Mouse (Mus musculus) neural tube, embryonic 12.5 days (tissue): ENCODE results near the gene Rep15. TPM values are rescaled to one million over a fixed set of nuclear protein-coding genes. Genes with fewer than 3 reads are reported as not detected.

ENCODE experiments used
- ATAC-seq: fragments of 200-750 bp; cut with Nextera tagmentation; 2 replicates; pipeline ENCODE4 v1.8.0; 2017; ENCODE audit warnings: low read depth, mild to moderate bottlenecking, moderate TSS enrichment, moderate library complexity; ENCODE audit not compliant: low FRiP score
- H3K27ac ChIP-seq: fragments of 300-500 bp; sonication (generic); 2 replicates; pipeline ENCODE4 v1.5.1; 2016
- H3K27me3 ChIP-seq: fragments of 300-500 bp; sonication (generic); replicated peaks from 2 replicates; pipeline ENCODE4 v1.6.1; 2016; ENCODE audit warnings: mild to moderate bottlenecking
- H3K36me3 ChIP-seq: fragments of 300-500 bp; sonication (generic); 2 replicates; pipeline ENCODE4 v1.6.1; 2016; ENCODE audit warnings: mild to moderate bottlenecking
- H3K4me1 ChIP-seq: fragments of 300-500 bp; sonication (generic); 2 replicates; pipeline ENCODE4 v1.6.1; 2016
- H3K4me2 ChIP-seq: fragments of 300-500 bp; sonication (generic); replicated peaks from 2 replicates; pipeline ENCODE4 v1.6.1; 2016; ENCODE audit warnings: mild to moderate bottlenecking
- H3K4me3 ChIP-seq: fragments of 300-500 bp; sonication (generic); 2 replicates; pipeline ENCODE4 v1.5.1; 2016
- H3K9ac ChIP-seq: fragments of 300-500 bp; sonication (generic); 2 replicates; pipeline ENCODE4 v1.6.1; 2016; ENCODE audit warnings: mild to moderate bottlenecking
- H3K9me3 ChIP-seq: fragments of 300-500 bp; sonication (generic); 2 replicates; pipeline ENCODE4 v1.6.1; 2016; ENCODE audit warnings: mild to moderate bottlenecking
- WGBS: fragments of 180-500 bp; shearing (Covaris S2); methylation state at CpG from one replicate; pipeline ENCODE4 v1.1.7; 2016; 5-methylcytosine and 5-hydroxymethylcytosine counted together
- polyA plus RNA-seq: library from polyadenylated mRNA; unstranded; fragments of >200 nt; fragmentation: Nextera tagmentation; extraction: Ambion mirVana; gene quantifications from 2 replicates; pipeline ENCODE4 v1.2.1, GENCODE M21; 2016

Gene Rep15
- polyA plus RNA-seq = 0.74 and 0.75 TPM in 2 replicates

DNA sequence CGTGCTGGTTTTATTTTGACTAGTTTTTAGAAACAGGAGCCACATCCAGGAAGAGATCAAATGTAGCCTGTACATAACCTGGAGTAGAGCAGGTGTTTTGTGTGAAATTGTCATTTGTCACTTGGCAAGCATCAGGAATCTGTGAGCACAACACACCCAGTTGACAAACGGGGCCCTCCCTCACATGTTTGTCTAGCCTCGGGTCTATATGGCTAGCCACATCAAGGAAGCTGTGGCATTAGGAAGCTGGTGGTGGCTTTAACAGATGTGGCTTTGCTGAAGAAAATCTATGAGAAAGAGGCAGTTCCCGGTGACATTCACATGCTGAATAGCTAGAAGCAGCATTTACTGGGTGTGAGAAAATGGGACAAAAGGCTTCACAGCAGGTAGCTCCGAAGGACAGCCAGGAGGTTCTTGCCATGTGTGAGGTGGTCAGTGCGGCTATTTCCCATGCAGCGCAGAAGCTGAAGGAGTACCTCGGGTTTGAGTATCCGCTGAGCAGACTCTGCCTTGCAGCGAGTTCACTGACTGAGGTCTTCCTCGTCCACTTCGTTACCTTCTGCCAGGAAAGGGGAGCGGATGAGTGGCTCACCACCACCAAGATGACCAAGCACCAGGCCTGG, at the start of gene Rep15:
Rep15 (plus strand) TSS at position 282 of the 623 bp plus-strand sequence.
- H3K4me2 ChIP-seq = no peak within 1 kb of the TSS
- no peak within 1 kb of the TSS for H3K9ac ChIP-seq
- no peaks in the 10 kb centered on the region for H3K36me3 ChIP-seq
- WGBS = 24% methylated on average over 13 of the region's 13 CpGs
- no peak within 1 kb of the TSS for H3K4me3 ChIP-seq
- peaks cover 3% of the 10 kb centered on the region; the same call in 1 of the 2 replicates for H3K4me1 ChIP-seq
- ATAC-seq = no peak
- no peak within 1 kb of the TSS for H3K27ac ChIP-seq
- H3K27me3 ChIP-seq = no peaks in the 10 kb centered on the region
- H3K9me3 ChIP-seq = no peaks in the 10 kb centered on the region

DNA sequence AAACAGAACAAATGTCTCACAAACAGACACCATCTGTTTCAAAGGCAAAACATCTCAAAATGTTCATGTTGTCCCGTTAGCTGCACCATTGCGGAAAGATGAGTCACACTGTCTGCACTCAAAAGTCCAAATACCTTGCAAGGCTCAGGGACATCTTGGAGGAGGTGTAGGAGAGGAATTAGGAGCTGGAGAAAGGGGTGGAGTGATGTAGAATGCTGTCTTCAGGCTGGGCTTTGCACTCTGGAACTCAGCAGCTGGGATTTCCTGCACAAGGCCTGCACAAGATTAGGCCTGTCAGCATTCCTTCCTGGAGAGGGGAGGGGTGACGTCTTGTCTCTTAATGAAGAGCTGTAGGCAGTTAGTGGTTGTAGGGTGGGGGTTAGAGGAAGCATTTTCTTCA, 47.8 kb upstream of the Rep15 start:
- no peak overlapping the region for H3K4me2 ChIP-seq
- no peaks in the 10 kb centered on the region for H3K27me3 ChIP-seq
- H3K9me3 ChIP-seq = no peaks in the 10 kb centered on the region
- H3K4me3 ChIP-seq = no peak overlapping the region
- H3K36me3 ChIP-seq = no peaks in the 10 kb centered on the region
- H3K9ac ChIP-seq = no peak overlapping the region
- no peak overlapping the region for H3K27ac ChIP-seq
- ATAC-seq = no peak
- WGBS = 76% methylated on average over 3 of the region's 3 CpGs
- 0 out of 2 replicates have a peak, but pooled peaks cover 2% of the 10 kb centered on the region for H3K4me1 ChIP-seq

DNA sequence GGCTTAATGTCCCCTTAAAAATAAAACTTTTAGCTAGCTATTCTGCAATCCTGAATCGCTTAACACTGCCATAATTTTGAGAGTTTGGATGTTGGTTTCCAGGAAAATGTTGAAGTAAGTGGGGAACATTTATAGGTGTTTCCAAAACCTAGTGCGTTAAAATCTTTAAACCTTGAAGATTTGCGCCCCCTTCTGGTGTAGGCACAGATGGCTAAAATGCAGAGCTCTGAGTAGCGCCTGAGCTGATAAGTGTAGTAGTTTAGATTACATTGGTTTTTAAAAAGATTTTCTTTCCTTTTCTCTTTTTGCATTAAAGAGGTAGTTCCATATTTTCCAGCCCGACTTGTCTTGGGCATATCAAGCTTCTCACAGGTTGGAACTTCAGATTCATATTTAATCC, 38.1 kb upstream of the Rep15 start:
- 40% methylated on average over 5 of the region's 5 CpGs for WGBS
- Histone ChIP-seq H3K9ac (no peak overlapping the region), H3K4me1 (no peaks in the 10 kb centered on the region), H3K27me3 (no peaks in the 10 kb centered on the region), H3K27ac (no peak overlapping the region), H3K36me3 (no peaks in the 10 kb centered on the region), H3K4me2 (no peak overlapping the region), H3K4me3 (no peak overlapping the region), H3K9me3 (no peaks in the 10 kb centered on the region)
- ATAC-seq = no peak

DNA sequence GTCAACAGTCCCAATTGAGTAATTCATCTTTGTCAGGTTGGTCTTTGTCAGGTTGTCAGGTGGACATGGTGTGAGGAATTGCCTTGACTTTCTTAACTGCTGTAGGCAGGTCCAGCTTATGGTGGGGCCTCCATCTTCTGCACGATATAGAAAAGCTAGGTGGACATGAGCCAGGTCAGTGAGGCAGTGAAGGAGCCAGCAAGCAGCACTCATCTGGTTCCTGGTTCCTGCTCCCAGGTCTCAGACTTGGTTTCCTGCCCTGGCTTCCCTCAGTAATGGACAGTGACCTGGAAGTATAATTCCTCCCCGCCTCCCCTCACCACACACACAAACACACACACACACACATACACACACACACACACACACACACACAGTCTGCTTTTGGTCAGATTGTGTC, 37.0 kb upstream of the Rep15 start:
- 81% methylated on average over 2 of the region's 2 CpGs for WGBS
- ATAC-seq = no peak

DNA sequence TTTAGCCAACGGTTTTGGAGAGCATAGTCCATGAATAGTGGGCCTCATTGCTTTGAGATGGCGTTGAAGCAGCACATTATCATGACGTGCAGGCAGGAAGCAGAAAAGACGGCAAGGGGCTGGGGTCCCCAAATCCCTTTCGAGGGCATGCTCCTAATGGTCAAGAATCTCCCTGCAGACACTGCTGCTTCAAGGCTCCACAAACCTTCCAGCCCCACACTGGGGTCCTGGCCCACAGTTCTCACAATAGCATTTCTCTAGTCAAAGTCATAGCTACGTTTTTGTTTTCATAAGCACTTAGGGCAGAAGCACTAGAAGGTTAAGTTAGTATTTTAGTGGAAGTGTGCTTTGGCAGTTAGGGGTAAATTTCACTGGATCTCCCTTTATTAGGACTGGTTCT, 36.5 kb upstream of the Rep15 start:
- 90% methylated on average over 6 of the region's 6 CpGs for WGBS
- no peaks in the 10 kb centered on the region for H3K4me1 ChIP-seq
- H3K9me3 ChIP-seq = no peaks in the 10 kb centered on the region
- H3K4me3 ChIP-seq = no peak overlapping the region
- no peak for ATAC-seq
- H3K36me3 ChIP-seq = no peaks in the 10 kb centered on the region
- no peak overlapping the region for H3K9ac ChIP-seq
- no peaks in the 10 kb centered on the region for H3K27me3 ChIP-seq
- no peak overlapping the region for H3K4me2 ChIP-seq
- H3K27ac ChIP-seq = no peak overlapping the region

More for the DNA sequence above, 37.0 kb upstream of the Rep15 start:
- Histone ChIP-seq H3K4me3 (no peak overlapping the region), H3K9ac (no peak overlapping the region), H3K27ac (no peak overlapping the region), H3K9me3 (no peaks in the 10 kb centered on the region), H3K27me3 (no peaks in the 10 kb centered on the region), H3K36me3 (no peaks in the 10 kb centered on the region), H3K4me2 (no peak overlapping the region), H3K4me1 (no peaks in the 10 kb centered on the region)

DNA sequence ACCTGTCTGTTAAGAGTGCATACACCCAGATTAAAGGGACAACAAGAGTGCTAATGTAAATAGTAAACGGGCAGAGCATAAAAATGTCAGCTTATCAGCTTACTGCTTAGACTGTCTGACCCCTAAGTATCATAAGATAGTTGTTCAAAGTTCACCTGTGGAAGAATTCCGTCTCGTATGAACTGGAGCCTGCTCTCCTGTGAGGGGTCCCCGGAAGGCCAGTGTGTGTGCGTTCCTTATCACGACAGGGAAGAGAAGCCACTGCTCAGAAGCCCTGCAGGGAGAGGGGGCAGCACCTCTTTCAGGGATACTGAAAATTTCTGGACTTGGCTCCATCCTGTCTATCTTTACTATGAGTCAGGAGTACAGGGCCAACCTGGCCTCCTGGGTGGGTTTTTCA, 35.4 kb upstream of the Rep15 start:
- Histone ChIP-seq H3K27ac (no peak overlapping the region), H3K27me3 (no peaks in the 10 kb centered on the region), H3K4me3 (no peak overlapping the region), H3K4me2 (no peak overlapping the region), H3K4me1 (no peaks in the 10 kb centered on the region), H3K36me3 (no peaks in the 10 kb centered on the region), H3K9me3 (no peaks in the 10 kb centered on the region), H3K9ac (no peak overlapping the region)
- 91% methylated on average over 6 of the region's 6 CpGs for WGBS
- ATAC-seq = no peak

DNA sequence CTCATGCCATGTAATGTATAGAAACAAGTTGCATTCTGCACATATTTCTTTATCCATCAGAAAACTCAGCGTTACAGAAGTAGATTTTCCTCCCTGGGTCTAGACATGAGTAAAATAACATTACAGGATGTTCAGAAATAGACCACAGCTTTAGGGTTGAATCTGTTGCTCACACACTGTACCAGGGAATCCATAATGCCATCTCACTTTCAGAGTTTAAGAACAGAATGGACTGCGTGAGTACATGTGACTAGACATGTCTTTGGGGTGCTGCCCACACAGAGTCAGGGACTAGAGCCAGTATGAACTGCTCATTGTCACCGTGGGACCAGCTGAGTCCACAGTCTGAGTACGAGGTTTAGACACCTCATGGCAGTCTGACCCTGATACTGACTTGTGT, 33.7 kb upstream of the Rep15 start:
- ATAC-seq = no peak
- no peak overlapping the region for H3K4me3 ChIP-seq
- H3K27ac ChIP-seq = no peak overlapping the region
- WGBS = 92% methylated on average over 4 of the region's 4 CpGs
- H3K9ac ChIP-seq = no peak overlapping the region
- H3K36me3 ChIP-seq = no peaks in the 10 kb centered on the region
- H3K4me1 ChIP-seq = no peaks in the 10 kb centered on the region
- no peaks in the 10 kb centered on the region for H3K9me3 ChIP-seq
- no peaks in the 10 kb centered on the region for H3K27me3 ChIP-seq
- H3K4me2 ChIP-seq = no peak overlapping the region

DNA sequence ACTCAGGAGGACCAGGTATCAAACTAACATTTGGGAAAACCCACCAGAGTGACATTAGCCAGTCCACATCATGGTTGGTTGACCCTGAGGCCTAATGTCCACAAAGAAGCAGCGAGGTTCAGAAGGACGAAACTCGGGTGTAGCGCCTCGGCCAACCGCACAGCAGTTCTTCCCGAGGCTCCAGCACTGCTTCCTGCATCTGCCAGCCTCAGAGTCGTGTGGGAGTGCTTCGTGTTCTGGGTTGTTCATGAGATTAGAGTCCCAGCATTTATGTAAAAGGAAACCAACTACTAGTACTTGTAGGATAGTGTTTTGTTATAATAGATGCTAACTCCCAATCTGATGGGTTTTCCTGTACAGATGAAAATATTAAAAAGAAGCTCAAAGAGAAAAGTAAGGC, 33.1 kb upstream of the Rep15 start:
- Histone ChIP-seq H3K9ac (no peak overlapping the region), H3K27ac (no peak overlapping the region), H3K4me1 (no peaks in the 10 kb centered on the region), H3K9me3 (no peaks in the 10 kb centered on the region), H3K4me2 (no peak overlapping the region), H3K36me3 (no peaks in the 10 kb centered on the region), H3K4me3 (no peak overlapping the region), H3K27me3 (no peaks in the 10 kb centered on the region)
- no peak for ATAC-seq
- WGBS = 89% methylated on average over 9 of the region's 9 CpGs

DNA sequence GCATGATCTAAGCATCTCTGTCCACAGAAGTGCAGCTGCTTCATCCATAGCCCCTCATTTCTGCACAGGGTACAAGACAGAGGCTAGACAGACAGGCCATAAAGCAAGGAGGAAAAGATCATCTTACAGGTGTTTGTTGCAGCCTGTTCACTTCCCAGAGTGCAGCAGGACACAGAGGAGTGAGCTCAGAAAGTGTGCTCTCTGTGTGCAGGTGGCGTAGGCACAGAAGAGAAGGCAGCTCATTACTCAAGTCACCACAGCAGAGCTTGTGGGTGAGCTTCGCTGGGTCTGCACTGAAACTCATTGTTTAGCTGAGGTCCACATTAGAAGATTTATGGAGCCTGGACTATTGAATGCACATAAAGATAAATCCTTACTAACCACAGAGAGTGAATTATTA, 32.6 kb upstream of the Rep15 start:
- no peak for ATAC-seq

DNA sequence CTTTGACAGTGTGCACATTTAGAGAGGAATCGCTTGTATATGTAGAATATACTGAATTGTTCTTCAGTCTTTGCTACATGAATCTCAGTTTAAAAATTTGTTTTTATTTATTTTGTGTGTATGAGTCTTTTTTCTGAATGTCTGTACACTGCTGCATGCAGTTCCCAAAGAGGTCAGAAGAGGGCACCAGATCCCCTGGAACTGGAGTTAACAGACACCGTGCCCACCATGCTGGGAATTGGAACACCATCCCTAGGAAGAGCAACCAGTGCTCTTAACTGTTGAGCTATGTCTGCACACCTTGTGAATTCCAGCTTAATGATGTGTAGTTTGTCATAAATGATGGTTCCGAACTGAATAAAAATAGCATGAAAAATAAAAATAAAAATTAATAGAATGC, 24.2 kb upstream of the Rep15 start:
- no peak overlapping the region for H3K9ac ChIP-seq
- 52% methylated on average over 3 of the region's 3 CpGs for WGBS
- H3K27me3 ChIP-seq = no peaks in the 10 kb centered on the region
- H3K4me3 ChIP-seq = no peak overlapping the region
- H3K4me2 ChIP-seq = no peak overlapping the region
- no peaks in the 10 kb centered on the region for H3K36me3 ChIP-seq
- H3K4me1 ChIP-seq = no peaks in the 10 kb centered on the region
- no peak overlapping the region for H3K27ac ChIP-seq
- peak; percentile 61; the same call in 1 of the 2 replicates for ATAC-seq
- H3K9me3 ChIP-seq = no peaks in the 10 kb centered on the region

More for the DNA sequence above, 32.6 kb upstream of the Rep15 start:
- no peaks in the 10 kb centered on the region for H3K9me3 ChIP-seq
- H3K27ac ChIP-seq = no peak overlapping the region
- no peaks in the 10 kb centered on the region for H3K4me1 ChIP-seq
- H3K36me3 ChIP-seq = no peaks in the 10 kb centered on the region
- no peak overlapping the region for H3K4me2 ChIP-seq
- no peak overlapping the region for H3K4me3 ChIP-seq
- H3K9ac ChIP-seq = no peak overlapping the region
- H3K27me3 ChIP-seq = no peaks in the 10 kb centered on the region
- WGBS = 19% methylated on average over 2 of the region's 2 CpGs

DNA sequence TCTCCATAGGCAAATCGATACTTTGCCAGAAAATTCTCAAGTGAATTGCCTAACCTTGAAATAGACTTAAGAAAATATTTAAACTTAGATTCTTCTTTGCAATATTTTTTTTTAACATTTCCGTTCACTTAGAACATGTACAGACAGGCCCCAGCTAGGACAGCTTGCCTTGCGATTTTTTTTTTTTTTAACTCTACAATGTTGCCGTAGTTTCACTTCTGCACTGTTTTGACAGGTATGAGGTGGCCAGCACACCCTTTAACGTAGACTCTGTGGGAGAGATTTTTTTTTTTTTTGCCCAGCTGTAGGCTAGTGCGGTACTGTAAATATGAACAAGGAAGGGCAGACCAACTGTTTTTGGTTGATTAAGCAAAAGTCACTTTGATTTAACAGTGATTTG, 22.0 kb upstream of the Rep15 start:
- Histone ChIP-seq H3K27me3 (no peaks in the 10 kb centered on the region), H3K4me3 (no peak overlapping the region), H3K9me3 (no peaks in the 10 kb centered on the region), H3K27ac (no peak overlapping the region), H3K4me2 (no peak overlapping the region), H3K36me3 (no peaks in the 10 kb centered on the region), H3K4me1 (no peaks in the 10 kb centered on the region), H3K9ac (no peak overlapping the region)
- 92% methylated on average over 6 of the region's 6 CpGs for WGBS
- ATAC-seq = no peak

DNA sequence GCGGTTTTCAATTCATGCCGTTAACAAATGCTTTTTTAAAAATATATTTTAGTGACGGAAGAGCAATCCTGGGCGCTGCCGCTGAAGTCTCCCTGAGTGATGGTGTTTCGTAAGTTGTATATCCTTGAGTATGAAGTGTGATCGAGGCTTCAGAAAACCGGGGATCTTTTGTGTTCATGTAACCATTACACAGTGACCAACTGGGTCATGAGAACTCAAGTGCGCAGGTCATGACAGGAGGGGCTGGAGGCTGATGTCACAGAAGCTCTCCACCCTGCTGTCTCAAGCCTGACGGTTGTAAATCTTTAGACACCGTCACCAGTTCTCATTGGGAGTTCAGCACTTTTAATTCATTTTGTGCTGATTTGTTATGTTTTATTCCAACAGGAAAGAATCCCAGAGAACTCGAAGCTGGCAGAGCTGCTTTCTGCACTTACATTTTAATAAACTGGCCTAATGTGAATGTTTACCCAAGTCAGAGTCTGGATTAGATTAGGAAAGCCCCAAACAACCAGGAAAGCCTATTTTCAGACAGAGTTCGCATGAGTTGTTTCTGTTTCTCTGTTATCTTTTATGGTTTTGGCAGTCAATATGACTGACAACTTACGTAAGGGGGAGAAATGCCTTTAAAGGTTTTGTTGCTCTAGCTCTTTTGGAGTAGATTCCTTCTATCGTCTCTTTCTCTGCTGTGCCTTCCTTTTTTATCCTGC, 21.4 kb upstream of the Rep15 start:
- Histone ChIP-seq H3K27ac (no peak overlapping the region), H3K9ac (no peak overlapping the region), H3K36me3 (no peaks in the 10 kb centered on the region), H3K4me1 (no peaks in the 10 kb centered on the region), H3K27me3 (no peaks in the 10 kb centered on the region), H3K4me3 (no peak overlapping the region), H3K4me2 (no peak overlapping the region), H3K9me3 (no peaks in the 10 kb centered on the region)
- WGBS = 85% methylated on average over 15 of the region's 15 CpGs
- no peak for ATAC-seq

DNA sequence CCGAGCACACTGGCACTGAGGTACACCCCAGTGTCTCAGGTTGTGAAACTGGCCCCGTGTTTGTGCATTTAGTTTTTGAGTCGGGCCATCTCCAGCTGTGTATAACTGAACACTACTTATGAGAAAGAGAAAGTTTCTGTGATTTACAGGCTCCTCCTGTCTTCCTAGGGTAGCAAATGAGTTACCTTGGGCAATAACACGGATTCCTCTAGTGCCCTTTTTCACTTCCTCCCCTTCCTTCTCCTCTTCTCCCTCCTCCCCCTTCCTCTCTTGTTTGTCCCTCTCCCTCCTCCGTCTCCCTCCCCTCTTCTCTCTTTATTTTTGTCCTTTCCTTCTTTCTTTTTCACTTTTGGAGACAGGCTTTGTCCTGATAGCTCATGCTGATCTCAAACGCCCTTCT, 20.8 kb upstream of the Rep15 start:
- Histone ChIP-seq H3K9me3 (no peaks in the 10 kb centered on the region), H3K27ac (no peak overlapping the region), H3K4me2 (no peak overlapping the region), H3K36me3 (no peaks in the 10 kb centered on the region), H3K4me3 (no peak overlapping the region), H3K27me3 (no peaks in the 10 kb centered on the region), H3K4me1 (no peaks in the 10 kb centered on the region), H3K9ac (no peak overlapping the region)
- no peak for ATAC-seq
- WGBS = 57% methylated on average over 6 of the region's 6 CpGs
